Mouse (Mus musculus) adrenal gland, adult 8-10 months (tissue): ENCODE data around the gene Clk1. TPM values are rescaled to one million over a fixed set of nuclear protein-coding genes. Genes with fewer than 3 reads are reported as not detected.
"Not testable (repeated sequence)": the region's sequence is repeated elsewhere in the genome, so short reads cannot be mapped to it uniquely, and the experiment has no call there.

Source experiments
- DNase-seq: peaks from one replicate; pipeline ENCODE4 v3.0.0; 2022
- total RNA-seq, 4 experiments: library from RNA; stranded (reverse); gene quantifications; 2 replicates each; pipeline ENCODE4 v1.2.4; 2022

Gene Clk1
- total RNA-seq, 4 experiments from 2014 or later = 95.7 to 222 (median 184) TPM

DNA sequence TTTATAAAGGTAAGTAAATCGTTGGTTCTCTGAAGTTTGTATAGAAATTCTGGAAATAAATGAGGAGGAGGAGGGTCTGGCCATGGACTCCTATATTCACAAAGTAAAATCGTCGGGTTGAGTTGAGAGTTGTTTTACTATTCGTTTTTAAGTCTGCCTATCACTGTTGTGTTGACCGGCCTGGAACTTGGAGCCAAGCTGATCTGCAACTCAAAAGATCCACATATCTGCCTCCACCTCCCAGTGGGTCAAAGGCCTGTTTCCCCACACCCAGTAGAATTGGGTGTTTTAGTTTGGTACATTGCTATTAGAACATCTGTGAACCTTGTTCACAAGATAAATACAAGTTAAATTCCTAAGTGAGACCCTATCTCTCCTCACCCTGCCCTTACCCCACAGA lies 20.1 kb downstream of the Clk1 start:
- DNase-seq = no peak

- no peak for DNase-seq
These were observed 22.5 kb downstream of the Clk1 start for GRCm38 (mm10) chr1:58401396-58401795.

DNA sequence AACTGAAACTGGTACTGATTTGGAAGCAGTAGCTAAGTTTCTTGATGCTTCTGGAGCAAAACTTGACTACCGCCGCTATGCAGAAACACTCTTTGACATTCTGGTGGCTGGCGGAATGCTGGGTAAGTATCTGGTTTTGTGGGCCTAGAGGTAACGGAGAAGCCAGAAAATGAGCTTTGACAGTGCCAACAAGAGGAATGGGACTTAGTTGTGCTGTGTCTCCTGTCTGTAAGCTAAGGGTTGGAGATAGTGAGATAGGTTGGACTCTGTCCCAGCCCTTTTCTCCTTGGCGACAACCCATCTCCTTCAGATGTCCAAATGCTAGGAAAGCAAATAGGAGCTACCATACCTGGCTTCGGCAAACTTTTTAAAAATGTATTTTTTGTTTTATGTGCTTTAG lies 26.1 kb downstream of the Clk1 start:
- DNase-seq = no peak

DNA sequence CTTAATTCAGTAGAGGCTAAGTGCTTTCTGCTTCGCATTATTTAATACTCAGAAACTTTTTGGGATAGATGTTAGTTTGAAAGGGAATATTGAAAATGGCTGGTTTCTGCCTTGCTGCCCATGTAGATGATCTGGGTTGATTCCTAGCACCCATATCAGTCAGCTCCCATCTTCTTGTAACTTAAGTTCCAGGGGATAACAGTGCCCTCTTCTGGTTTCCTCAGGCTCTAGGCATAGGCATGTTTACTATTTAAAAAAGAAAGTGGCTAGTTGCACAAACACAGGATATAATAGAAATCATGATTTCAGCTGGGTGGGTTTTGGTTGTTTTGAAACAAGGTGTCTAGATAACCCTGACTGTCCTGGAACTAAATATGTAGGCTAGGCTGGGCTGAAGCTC lies 27.7 kb downstream of the Clk1 start:
- no peak for DNase-seq

- no peak for DNase-seq
These were observed 28.5 kb downstream of the Clk1 start for GRCm38 (mm10) chr1:58395341-58395740.

DNA sequence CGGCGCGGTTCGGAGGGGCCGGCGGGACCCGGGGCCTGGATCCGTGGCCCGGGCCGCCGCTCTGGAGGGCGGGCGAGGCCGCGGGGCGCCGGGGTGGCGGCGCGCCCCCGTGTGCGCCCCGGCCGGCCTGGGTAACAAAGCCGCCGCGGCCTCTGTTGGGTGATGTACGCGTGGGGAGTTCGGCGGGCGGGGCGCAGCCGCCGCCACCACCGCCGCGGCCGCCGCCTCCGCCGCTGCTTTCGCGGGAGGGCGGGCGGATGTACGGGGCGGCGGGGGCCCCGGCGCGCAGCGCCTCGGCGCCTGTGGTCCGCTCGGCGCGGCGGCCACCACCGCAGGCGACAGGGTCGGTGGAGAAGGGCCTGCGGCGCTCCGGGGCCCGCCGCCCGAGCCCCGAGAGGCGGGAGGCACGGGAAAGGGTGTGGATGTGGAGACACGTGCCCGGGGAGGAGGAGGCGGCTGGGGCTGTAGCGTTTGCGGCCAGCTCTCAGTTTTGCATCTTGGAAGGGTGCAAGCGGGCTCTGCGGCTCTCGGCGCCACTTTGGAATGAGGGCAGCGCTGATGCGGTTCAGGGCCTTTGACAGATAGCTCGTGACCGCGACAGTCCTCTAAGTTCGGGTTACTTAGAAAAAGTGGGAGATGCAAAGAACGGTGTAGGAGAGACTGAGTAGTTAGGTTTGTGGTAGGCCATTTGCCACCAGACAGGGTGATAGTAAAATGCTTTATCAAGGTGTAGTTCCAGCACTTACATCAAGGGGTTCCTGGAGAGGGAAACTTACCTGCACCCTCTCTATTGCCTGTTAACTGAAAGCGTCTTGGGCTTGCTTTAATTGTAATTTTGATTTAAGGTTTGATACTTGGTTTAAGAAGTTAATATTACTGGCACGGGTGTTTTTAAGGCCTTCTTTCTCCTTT lies 30.3 kb downstream of the Clk1 start:
- DNase-seq = peak; percentile 40

- peak; percentile 86 for DNase-seq
These were observed 31.1 kb downstream of the Clk1 start, which contains the start of gene Bzw1 for GRCm38 (mm10) chr1:58392652-58393283. Gene Bzw1, plus strand, starts transcription at chr1:58392898.

- DNase-seq = no peak
These were observed 31.6 kb downstream of the Clk1 start for GRCm38 (mm10) chr1:58392268-58392651.

GRCm38 (mm10) chr1:58391421-58392267 lies 32.2 kb downstream of the Clk1 start:
- DNase-seq = no peak

- no peak for DNase-seq
These were observed 41.1 kb downstream of the Clk1 start for GRCm38 (mm10) chr1:58382586-58383281.

- no peak for DNase-seq
These were observed 48.2 kb downstream of the Clk1 start for GRCm38 (mm10) chr1:58375574-58376147.

DNA sequence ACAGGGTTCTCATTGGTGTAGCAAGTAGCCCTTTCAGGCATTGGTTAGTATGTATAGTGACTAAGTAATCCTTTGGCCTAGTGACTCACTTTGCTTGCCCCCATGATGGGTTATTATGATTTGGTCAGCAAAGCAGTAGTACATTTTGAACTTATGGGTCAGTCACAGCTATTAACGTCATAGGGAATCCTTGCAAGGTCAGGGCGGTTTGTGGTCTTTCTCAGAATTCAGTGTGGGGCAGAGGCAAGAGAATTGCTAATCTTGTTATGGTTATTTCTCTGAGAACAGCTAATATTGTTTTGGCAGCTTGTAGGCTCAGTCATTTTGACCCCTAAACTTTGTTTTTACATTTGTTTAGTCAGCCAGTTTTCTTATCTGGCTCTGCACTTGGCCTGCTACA lies 49.6 kb downstream of the Clk1 start:
- DNase-seq = not testable (repeated sequence)

DNA sequence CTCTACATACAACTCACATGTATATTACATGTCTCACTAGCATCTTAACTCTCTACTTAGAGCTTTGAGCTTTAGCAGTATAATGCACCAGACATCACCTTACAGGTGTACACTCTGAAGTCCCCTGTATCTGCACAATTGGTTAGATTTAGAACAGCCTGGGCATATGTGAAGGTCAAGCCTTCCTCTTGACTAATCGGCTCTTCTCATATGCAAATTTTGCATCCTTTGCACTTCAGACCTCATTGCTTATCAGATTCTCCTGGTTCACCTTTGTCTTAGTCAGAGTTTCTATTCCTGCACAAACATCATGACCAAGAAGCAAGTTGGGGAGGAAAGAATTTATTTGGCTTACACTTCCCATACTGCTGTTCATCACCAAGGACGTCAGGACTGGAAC lies 54.1 kb downstream of the Clk1 start:
- no peak for DNase-seq

GRCm38 (mm10) chr1:58366737-58367471 lies 57.0 kb downstream of the Clk1 start:
- no peak for DNase-seq

- DNase-seq = no peak
These were observed 58.0 kb downstream of the Clk1 start for GRCm38 (mm10) chr1:58365829-58366228.

DNA sequence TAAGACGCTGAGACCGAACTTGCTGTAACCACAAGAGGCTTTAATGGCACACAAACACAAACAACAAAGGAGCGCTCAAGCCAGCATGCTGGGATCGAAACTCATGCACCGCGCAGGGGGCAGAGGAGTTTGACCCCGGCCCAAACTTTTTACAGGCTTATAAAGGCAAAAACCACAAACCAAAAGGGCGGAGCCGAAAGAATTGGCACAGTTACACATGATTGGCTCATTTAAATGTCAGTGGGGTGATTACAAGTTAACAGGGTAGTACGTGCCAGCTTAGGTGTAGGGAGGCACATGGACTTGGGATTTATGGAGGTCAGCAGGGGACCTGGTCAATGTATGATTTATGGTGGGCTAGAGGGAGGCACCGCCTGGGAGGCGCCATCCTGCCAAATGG lies 59.3 kb downstream of the Clk1 start:
- DNase-seq = no peak

- no peak for DNase-seq
These were observed 61.6 kb downstream of the Clk1 start for GRCm38 (mm10) chr1:58362296-58362695.
